Mouse (Mus musculus): ENCODE results near the gene Ywhag.

Ywhag gene

DNA sequence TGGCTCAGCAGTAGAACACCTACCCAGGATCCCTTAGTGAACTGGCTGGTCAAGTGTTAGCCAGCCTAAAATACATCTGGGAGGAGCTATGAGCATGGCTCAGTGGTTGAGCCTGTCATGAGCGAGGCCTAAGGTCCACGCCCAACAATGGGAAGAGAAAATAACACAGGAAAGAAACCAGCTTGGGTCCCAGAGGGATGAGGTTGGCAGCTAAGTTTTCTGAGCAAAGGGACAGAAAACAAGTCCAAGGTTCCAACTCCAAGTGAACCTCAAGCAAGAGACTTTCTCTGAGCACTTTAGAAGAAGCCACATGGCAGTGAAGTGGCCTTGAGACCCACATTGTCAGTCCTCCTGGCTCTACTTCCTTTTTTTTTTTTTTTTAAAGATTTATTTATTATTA, 17.2 kb upstream of the Ywhag start:
- no peak for DNase-seq (ENCODE audit: low spot score in 2 of 2)

GRCm38 (mm10) chr5:135950710-135951412, 16.4 kb upstream of the Ywhag start:
- DNase-seq (ENCODE audit: low spot score in 2 of 2): no peak

DNA sequence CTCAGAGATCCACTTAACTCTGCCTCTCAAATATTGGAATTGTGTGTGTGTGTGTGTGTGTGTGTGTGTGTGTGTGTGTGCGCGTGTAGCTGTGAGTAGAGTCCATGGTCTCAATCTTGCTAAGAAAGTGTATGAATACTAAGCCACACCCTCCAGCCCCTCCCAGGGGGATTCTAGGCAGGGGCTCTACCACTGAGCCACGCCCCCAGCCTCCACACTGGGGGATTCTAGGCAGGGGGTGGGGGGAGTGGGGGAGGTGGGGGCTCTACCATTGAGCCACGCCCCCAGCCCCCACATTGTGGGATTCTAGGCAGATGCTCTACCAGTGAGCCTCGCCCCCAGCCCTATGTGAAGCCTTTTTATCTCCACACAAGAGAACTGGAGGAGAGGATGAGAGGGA, 12.2 kb upstream of the Ywhag start:
- no peak for DNase-seq (ENCODE audit: low spot score in 2 of 2)

DNA sequence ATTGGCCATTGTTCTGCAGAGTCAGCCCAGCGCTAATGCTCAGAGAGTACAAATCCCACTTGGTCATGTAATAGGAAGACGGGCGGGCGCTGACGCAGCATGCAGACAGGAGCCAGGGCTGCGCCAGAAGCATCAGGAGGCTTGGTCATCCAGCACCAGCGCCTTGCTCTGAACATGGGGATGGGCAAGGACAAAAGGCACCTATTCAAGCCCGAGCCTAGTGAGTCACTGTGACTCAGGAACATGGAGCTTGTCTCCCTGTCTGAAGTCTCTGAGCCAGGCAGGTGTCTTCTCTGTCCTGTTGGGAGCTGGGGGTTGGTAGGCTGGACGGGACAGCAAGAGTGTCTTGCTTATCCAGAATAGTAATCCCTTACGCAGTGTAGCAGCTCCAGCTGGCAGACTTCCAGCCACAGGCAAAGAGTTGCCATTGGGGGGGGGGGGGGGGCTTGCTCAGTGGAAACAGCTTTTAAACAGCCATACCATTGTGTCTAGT, 11.5 kb upstream of the Ywhag start:
- no peak for DNase-seq (ENCODE audit: low spot score in 2 of 2)

DNA sequence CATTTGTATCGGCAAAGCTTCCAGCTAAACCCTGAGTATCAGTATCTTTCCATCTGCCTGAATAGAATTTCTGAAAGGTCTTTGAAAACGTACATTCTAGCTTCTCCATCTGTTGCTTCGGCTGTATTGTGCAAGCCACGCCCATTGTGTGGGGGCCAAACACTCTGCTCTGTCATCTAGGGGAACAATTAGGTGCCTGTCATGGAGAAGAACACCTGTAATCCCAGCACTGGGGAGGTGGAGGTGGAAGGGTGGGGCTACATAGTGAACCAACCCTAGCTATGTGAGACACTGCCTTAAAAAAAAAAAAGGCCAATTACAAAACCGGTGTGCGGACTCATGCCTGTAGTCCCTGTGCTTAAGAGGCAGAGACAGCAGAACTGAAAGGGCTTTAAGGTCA, 8.3 kb upstream of the Ywhag start:
- DNase-seq (ENCODE audit: low spot score in 2 of 2): no peak

DNA sequence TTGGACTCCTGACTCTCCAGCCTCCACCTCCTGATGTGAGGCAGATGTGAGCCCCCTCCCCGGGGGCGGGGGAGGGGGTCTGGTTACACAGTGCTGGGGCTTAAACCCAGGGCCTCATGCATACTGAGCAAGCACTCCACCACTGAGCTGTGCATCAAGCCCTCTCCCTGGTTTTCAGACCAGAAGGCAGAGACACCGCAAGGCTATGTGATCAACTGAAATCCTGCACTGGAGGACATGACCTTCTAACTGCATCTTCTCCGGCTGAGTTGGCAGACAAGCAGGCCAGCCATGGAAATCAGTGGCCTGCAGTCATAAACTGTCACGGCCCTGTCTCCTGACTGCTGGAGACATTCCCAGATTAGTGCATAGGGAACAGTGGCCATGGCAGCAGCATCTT, 6.2 kb upstream of the Ywhag start:
- no peak for DNase-seq (ENCODE audit: low spot score in 2 of 2)

GRCm38 (mm10) chr5:135935641-135936190, 1.3 kb upstream of the Ywhag start:
- no peak for DNase-seq (ENCODE audit: low spot score in 2 of 2)

DNA sequence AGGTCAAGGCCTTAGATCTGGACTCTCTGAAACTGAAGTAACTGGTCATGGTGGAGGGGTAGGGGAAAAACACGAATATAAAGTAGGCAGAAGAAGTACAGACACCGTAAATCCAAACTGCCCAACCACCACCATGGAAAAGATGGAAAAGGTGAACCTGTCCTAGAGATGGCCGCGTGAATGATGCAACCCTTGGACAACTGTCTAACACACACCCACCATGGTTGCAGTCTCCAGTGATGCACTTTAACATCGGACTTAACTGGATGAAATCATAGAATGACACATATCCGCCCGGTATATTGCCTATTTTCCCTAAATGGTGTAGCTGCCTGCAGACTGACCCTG, 734 bp upstream of the Ywhag start:
- no peak for DNase-seq (ENCODE audit: low spot score in 2 of 2)

GRCm38 (mm10) chr5:135933900-135934441, 445 bp downstream of the Ywhag start:
- peak in 1 of 2 experiments; percentile 80 for DNase-seq (ENCODE audit: low spot score in 2 of 2)

DNA sequence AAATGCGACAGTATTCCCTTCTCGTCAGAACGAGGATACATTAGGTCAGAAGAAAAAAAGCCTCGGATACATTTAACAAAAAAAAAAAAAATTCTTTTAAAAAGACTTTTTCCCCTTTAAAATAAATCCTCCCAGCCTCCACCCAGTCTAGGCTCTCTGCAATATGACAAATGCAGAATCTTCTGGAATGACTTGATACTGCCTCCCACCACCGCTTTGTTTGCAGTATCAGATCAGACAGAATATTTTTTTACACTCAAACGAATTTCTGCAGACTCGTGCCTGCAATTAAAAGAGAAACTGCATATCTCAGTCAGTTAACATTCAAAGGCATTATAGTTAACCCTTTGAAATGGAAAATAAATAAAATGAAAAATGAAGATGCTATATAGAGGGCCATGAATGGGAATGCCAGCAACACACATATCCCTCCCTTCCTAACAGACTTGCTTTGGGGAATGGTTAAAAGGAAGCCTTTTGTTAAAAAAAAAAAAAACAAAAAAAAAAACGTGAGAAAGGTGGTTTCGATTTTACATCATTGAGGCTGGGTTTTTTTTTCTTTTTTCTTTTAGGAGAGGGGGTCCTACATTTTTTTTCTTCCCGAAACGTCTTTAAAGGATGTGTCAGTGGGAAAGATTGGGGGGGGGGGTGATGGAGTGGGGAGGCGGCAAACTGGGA, 1.1 kb downstream of the Ywhag start:
- DNase-seq (ENCODE audit: low spot score in 2 of 2): no peak

- DNase-seq (ENCODE audit: low spot score in 2 of 2): no peak
Observed at GRCm38 (mm10) chr5:135932359-135932758, 2.1 kb downstream of the Ywhag start.

GRCm38 (mm10) chr5:135931526-135931925, 2.9 kb downstream of the Ywhag start:
- DNase-seq (ENCODE audit: low spot score in 2 of 2): no peak

DNA sequence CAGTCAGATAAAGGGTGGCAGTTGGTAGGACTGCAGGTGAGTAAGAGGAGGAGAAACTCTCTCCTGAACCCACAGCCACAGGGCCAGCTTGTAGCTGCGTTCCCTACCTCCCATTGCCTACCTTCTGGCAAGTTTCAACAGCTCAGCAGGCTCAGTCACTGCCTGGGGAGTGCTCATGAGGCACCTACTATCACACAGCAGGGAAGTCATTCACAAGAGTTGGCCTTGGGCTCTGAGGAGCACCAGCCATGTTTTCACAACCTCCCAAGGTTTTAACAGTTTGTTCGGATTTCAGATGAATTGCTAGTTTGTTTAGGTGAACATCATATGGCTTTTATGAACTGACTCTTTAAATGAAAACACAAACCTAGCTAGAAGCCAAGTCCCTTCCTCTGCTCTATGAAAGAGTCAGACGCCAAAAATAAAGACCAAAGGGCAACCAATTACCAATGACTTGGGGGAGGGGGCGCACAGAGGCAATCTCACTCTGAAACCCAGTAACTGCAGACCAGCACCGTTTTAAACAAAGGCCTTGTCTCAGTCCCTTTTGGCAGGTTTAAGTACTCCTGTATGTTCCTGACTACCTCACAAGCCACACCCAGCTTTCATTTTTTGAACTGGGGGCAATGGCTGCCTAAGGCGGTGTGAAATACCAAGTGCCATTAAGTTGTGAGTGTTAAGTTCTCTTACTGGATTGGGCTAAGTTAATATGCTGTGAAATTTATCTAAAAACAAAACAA, 4.6 kb downstream of the Ywhag start:
- no peak for DNase-seq (ENCODE audit: low spot score in 2 of 2)

DNA sequence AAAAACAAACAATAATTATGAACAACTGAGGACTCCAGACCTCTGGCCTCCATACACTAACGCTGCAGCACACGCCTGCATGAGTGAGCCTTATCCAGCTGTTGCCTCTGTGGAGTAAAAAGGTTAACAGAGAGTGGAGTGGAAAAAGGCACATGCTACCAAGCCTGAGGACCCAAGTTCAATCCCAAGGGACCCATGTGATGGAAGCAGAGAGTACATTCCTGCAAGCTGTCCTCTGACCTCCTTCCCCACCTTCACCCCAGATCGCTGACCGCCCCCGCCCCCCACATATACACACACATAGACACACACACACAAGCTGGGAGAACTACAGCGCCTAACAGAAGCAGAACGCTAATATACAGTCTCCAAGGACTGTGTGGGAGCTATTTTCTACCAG, 10.5 kb downstream of the Ywhag start:
- no peak for DNase-seq (ENCODE audit: low spot score in 2 of 2)

GRCm38 (mm10) chr5:135919902-135920301, 14.5 kb downstream of the Ywhag start:
- no peak for DNase-seq (ENCODE audit: low spot score in 2 of 2)

DNA sequence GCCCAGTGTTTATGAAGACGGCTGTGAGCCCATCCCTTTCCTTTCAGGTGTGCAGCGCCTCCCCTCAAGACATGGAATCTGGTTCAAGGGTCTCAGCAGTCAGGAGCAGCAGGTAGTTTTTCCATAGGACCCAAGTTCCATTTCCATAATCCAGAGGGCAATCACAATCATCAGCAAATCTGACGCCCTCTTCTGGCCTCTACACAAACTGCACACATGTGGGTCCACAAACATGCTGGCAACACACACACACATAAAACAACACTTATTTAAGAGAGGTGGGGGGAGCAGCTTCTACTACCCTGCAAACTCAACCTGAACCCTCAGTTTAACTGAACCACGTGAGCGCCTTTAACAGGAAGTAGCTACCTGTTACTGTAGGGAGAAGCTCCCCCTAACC, 15.8 kb downstream of the Ywhag start:
- no peak for DNase-seq (ENCODE audit: low spot score in 2 of 2)

- DNase-seq (ENCODE audit: low spot score in 2 of 2): no peak
Observed at GRCm38 (mm10) chr5:135918059-135918437, 16.4 kb downstream of the Ywhag start.

GRCm38 (mm10) chr5:135917327-135918058, 16.9 kb downstream of the Ywhag start:
- DNase-seq (ENCODE audit: low spot score in 2 of 2): peak in 1 of 2 experiments; percentile 35

- DNase-seq (ENCODE audit: low spot score in 2 of 2): no peak
Observed at GRCm38 (mm10) chr5:135916601-135917000, 17.8 kb downstream of the Ywhag start.

DNA sequence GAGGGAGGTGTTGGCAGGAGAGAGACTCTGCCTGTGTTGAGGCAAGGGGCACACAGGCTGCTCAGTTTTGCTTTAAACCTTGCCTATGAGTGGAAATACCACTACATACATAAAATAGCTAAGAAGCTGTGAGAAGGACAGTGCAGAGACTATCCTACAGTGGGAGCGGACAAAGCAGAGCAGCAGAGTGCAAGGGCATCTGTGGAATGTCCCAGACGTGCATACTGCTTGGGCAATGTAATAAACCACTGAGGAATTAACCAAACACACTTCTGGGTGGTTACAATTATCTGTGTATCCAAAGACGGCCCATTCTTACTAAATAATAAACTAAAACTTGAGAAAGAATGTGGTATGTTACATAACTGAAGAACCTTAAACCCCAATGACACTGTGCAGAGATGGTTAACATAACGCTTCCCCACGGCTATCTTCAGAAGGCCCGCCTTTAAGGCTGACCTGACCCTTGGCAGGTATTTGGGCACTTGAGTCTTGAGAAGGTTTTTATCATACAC, 18.3 kb downstream of the Ywhag start:
- no peak for DNase-seq (ENCODE audit: low spot score in 2 of 2)

DNA sequence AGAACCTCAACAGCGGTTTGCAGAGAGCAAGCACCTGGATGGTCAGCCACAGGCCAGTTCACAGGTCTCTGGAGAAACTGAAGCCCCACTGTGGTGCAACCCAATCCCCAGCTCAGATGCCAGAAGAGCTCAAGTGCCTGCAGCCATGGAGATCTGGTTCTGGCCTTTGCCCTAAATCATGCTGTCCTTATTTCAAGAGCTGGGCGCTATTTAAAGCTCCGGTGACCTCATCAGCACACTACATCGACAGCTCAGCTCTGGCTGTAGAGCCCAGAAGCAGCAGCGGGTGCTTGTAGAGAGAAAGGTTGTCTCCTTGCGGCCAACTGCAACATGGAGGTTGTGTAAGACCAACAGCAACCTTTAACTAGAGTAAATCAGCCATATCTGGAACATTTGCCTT, 20.3 kb downstream of the Ywhag start:
- DNase-seq (ENCODE audit: low spot score in 2 of 2): no peak
